Mouse (Mus musculus): Measurements from ENCODE around the gene Wsb2.

DNA sequence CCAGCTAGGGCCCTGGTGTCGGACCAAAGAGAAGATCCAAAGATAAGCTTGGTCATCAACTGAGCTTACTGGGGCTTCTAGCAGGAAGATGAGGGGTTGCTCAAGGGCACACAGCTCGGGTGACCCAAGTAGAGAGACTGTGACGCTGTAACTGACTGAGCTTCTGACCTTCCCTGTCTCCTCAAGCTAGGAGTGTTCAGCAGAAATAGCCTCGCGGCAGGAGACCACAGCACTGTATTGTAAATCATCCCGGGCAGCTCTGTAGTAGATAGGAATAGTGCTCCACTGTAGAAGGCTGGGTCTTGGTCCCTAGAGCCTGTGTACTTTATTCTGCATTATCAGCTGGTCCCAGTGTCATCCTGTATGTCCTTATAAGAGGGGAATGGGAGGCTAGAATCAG is 15.2 kb upstream of the Wsb2 start:
- TF ChIP-seq HCFC1 (IDR thresholded peaks at IDR 0.05; ENCODE audit: borderline replicate concordance, insufficient read depth, low read length) (no peak), MAFK (IDR thresholded peaks at IDR 0.05; ENCODE audit: insufficient read depth, low read depth, low read length) (no peak), ZC3H11A (IDR thresholded peaks at IDR 0.05; ENCODE audit: borderline replicate concordance, low read depth, low read length) (no peak), ZNF384 (IDR thresholded peaks at IDR 0.05; ENCODE audit: low read depth, low read length) (no peak)

All from ES-E14 (cell line).